Comparison of ENCODE assay signal across 28 mouse cellular contexts in genomic region chr2:7683355-7683754, GRCm38 (mm10).
"Had no signal": no experiment of that assay in that cellular context is flagged by ENCODE, and none has a peak within 500 bp of the region (broad histone marks: within the 10 kb centered on the region; RNA-seq: fewer than 3 reads in every experiment).

No protein-coding gene starts in this region.

- H3K27ac ChIP-seq: embryonic facial prominence, embryonic 10.5 days; embryonic facial prominence, embryonic 12.5 days; embryonic facial prominence, embryonic 13.5 days; embryonic facial prominence, embryonic 15.5 days; forebrain, embryonic 10.5 days; forebrain, embryonic 12.5 days; forebrain, embryonic 13.5 days; forebrain, embryonic 15.5 days; gastrocnemius, adult 2 months; heart, adult 2 months had no signal

- DNase-seq: cerebellum, adult 8-10 months; cerebellum, adult 9-10 months; cerebellum, adult 9-11 months; cerebellum, postnatal 10 days; cerebellum, postnatal 14 days; cerebellum, postnatal 25 days; cerebellum, postnatal 36 days; embryo, embryonic 11 days; forebrain, postnatal 0 days; gastrocnemius, adult 2 months; gastrocnemius, postnatal 10 days; gastrocnemius, postnatal 14 days; gastrocnemius, postnatal 25 days; gastrocnemius, postnatal 36 days; heart, adult 11 months; heart, adult 18-20 months; heart, adult 2 months had no signal

- H3K4me2 ChIP-seq: embryonic facial prominence, embryonic 12.5 days; embryonic facial prominence, embryonic 13.5 days; embryonic facial prominence, embryonic 15.5 days; forebrain, embryonic 12.5 days; forebrain, embryonic 13.5 days; forebrain, embryonic 15.5 days had no signal

- H3K36me3 ChIP-seq: embryonic facial prominence, embryonic 10.5 days; embryonic facial prominence, embryonic 12.5 days; embryonic facial prominence, embryonic 13.5 days; embryonic facial prominence, embryonic 15.5 days; forebrain, embryonic 10.5 days; forebrain, embryonic 12.5 days; forebrain, embryonic 15.5 days had no signal

- H3K9ac ChIP-seq: embryonic facial prominence, embryonic 12.5 days; embryonic facial prominence, embryonic 13.5 days; embryonic facial prominence, embryonic 15.5 days; forebrain, embryonic 12.5 days; forebrain, embryonic 13.5 days; forebrain, embryonic 15.5 days; forebrain, postnatal 0 days had no signal

- H3K9me3 ChIP-seq: embryonic facial prominence, embryonic 10.5 days; embryonic facial prominence, embryonic 12.5 days; embryonic facial prominence, embryonic 13.5 days; embryonic facial prominence, embryonic 15.5 days; forebrain, embryonic 10.5 days; forebrain, embryonic 12.5 days; forebrain, embryonic 13.5 days; forebrain, embryonic 15.5 days had no signal

- ATAC-seq: forebrain, embryonic 13.5 days; forebrain, embryonic 14.5 days; forebrain, embryonic 15.5 days; forebrain, embryonic 16.5 days; forebrain, postnatal 0 days had no signal

- H3K4me1 ChIP-seq: embryonic facial prominence, embryonic 10.5 days; embryonic facial prominence, embryonic 12.5 days; embryonic facial prominence, embryonic 13.5 days; embryonic facial prominence, embryonic 15.5 days; forebrain, embryonic 10.5 days; forebrain, embryonic 12.5 days; forebrain, embryonic 13.5 days; forebrain, embryonic 15.5 days had no signal

- H3K27me3 ChIP-seq: embryonic facial prominence, embryonic 12.5 days; embryonic facial prominence, embryonic 13.5 days; embryonic facial prominence, embryonic 15.5 days; forebrain, embryonic 12.5 days; forebrain, embryonic 13.5 days; forebrain, embryonic 15.5 days had no signal

- H3K4me3 ChIP-seq: embryonic facial prominence, embryonic 10.5 days; embryonic facial prominence, embryonic 12.5 days; embryonic facial prominence, embryonic 13.5 days; embryonic facial prominence, embryonic 15.5 days; erythroblast, embryonic 14.5 days; forebrain, embryonic 10.5 days; forebrain, embryonic 12.5 days; forebrain, embryonic 13.5 days; forebrain, embryonic 15.5 days; gastrocnemius, adult 2 months; heart, adult 2 months had no signal
